Mouse (Mus musculus) small intestine, adult 2 months (tissue): ENCODE measurements around the gene Tmem88b.

ENCODE experiments used
- CTCF ChIP-seq: fragments of 200-500 bp; IDR thresholded peaks from 2 replicates; pipeline ENCODE4 v1.5.1; 2012; ENCODE audit warnings: low read depth, mild to moderate bottlenecking, control low read depth, inconsistent platforms, low read length, moderate library complexity, mixed read lengths; ENCODE audit not compliant: insufficient replicate concordance, insufficient read length; ENCODE audit errors: extremely low read depth
- POLR2A ChIP-seq: fragments of 200-500 bp; IDR thresholded peaks from 2 replicates; pipeline ENCODE4 v1.6.1; 2012; ENCODE audit warnings: low read depth, mild to moderate bottlenecking, control low read depth, inconsistent platforms, low read length, moderate library complexity

DNA sequence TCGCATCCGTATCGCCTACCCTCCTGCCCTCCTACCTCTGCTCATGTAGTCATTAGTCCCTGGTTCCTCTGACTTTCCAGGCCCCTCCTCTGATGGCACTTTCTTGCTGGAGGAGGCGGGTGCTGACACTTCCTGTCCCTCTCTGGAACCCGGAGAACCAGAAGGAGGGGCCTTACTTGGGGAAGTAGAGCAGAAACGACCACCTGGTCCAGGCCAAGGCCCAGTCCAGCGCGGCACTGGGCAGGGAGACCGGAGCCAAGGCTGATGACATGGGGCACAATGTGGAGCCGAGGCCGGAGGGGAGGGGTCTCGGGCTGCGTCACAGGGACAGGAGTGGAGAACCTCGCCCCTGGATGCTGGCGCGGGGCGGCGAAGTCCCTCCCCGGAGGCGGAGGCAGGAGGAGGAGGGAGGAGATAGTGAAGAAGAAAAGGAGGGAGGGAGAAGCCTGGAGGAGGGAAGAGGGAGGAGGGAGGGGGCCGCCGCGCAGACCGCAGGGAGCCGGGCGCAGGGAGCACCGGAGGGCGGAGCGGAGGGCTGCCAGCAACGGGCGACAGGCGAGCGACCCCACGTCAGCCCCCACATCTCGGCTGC, 51.2 kb downstream of the Tmem88b start, which contains the start of gene Tmem240:
- TF ChIP-seq CTCF = no peak
- TF ChIP-seq POLR2A = no peak
